Mouse (Mus musculus) small intestine, adult 10 weeks (tissue): ENCODE results near the gene Tor3a. TPM values are rescaled to one million over a fixed set of nuclear protein-coding genes. Genes with fewer than 3 reads are reported as not detected.

Experiments used
- polyA plus RNA-seq: library from polyadenylated mRNA; stranded (reverse); fragments of 350-450 nt; fragmentation: Illumina TruSeq; extraction: RNeasy Lipid Tissue Mini Kit (QIAGEN cat#74804); gene quantifications from one replicate; pipeline ENCODE4 v1.2.3, GENCODE M21; 2014; ENCODE audit warnings: low replicate concordance

The Tor3a gene
- 6.8 TPM for polyA plus RNA-seq

GRCm38 (mm10) chr1:156674195-156675000 lies at the start of gene Tor3a:
Gene Tor3a (minus strand): TSS chr1:156674356.

GRCm38 (mm10) chr1:156718950-156719805 lies 45.0 kb upstream of the Tor3a start, which contains the start of gene Fam20b:
Gene Fam20b (minus strand): TSS chr1:156719086.

Other genes starting within 250 kb of the Tor3a start
- 31.0 TPM for gene Soat1, start 200.0 kb downstream of the Tor3a start, polyA plus RNA-seq
- gene Gm10031, start 150.3 kb downstream of the Tor3a start, polyA plus RNA-seq = 3.6 TPM
- 3.9 TPM for gene Abl2, start 115.6 kb downstream of the Tor3a start, polyA plus RNA-seq
- gene Fam20b, start 44.7 kb upstream of the Tor3a start, polyA plus RNA-seq = 105 TPM
- gene Angptl1, start 164.2 kb upstream of the Tor3a start, polyA plus RNA-seq = 7.6 TPM